Mouse (Mus musculus) myocyte (in vitro differentiated cells): ENCODE measurements around the gene Ttll11. TPM values are rescaled to one million over a fixed set of nuclear protein-coding genes. Genes with fewer than 3 reads are reported as not detected.

ENCODE experiments used
- H3K27me3 ChIP-seq: one replicate; pipeline ENCODE4 v1.6.1; 2011; ENCODE audit not compliant: control insufficient read depth, insufficient read depth, insufficient read length
- H3K36me3 ChIP-seq: one replicate; pipeline ENCODE4 v1.6.1; 2011; ENCODE audit not compliant: control insufficient read depth, insufficient read depth
- H3K4me2 ChIP-seq: one replicate; pipeline ENCODE4 v1.6.1; 2011; ENCODE audit warnings: low read depth, control low read depth
- H3K4me3 ChIP-seq: one replicate; pipeline ENCODE4 v1.5.1; 2011; ENCODE audit warnings: mild to moderate bottlenecking, control low read depth, moderate library complexity
- H3K79me2 ChIP-seq: one replicate; pipeline ENCODE4 v1.6.1; 2011; ENCODE audit not compliant: control insufficient read depth, insufficient read depth
- H3ac ChIP-seq: one replicate; pipeline ENCODE4 v1.6.1; 2011; ENCODE audit not compliant: control insufficient read depth, insufficient read length
- CEBPB ChIP-seq: IDR thresholded peaks from 2 replicates; pipeline ENCODE4 v1.6.1; 2011; ENCODE audit warnings: mild to moderate bottlenecking, moderate library complexity; ENCODE audit not compliant: poor library complexity, insufficient read depth, severe bottlenecking
- E2F4 ChIP-seq: IDR thresholded peaks from one replicate; pipeline ENCODE4 v1.6.1; 2011; ENCODE audit warnings: mild to moderate bottlenecking, control low read depth, moderate library complexity; ENCODE audit not compliant: insufficient read depth
- MAX ChIP-seq: IDR thresholded peaks from one replicate; pipeline ENCODE4 v1.6.1; 2011; ENCODE audit warnings: low read depth, mild to moderate bottlenecking, control low read depth
- MYOD1 ChIP-seq, 3 experiments: IDR thresholded peaks; one replicate each; pipeline ENCODE4 v1.6.1; 2011; ENCODE audit warnings: control low read depth in 2 of 3, low read depth in 2 of 3, mild to moderate bottlenecking in 2 of 3, moderate library complexity in 1 of 3; ENCODE audit not compliant: insufficient read length in 2 of 3, control insufficient read depth in 1 of 3
- MYOG ChIP-seq, 3 experiments: IDR thresholded peaks; one replicate each; pipeline ENCODE4 v1.6.1; 2011; ENCODE audit warnings: control low read depth in 2 of 3, low read depth in 2 of 3, mild to moderate bottlenecking in 2 of 3; ENCODE audit not compliant: insufficient read length in 2 of 3, control insufficient read depth in 1 of 3, insufficient read depth in 1 of 3
- POLR2A ChIP-seq: IDR thresholded peaks from one replicate; pipeline ENCODE4 v1.6.1; 2011; ENCODE audit warnings: low read depth, mild to moderate bottlenecking, control low read depth, moderate library complexity; ENCODE audit not compliant: insufficient read length
- POLR2AphosphoS2 ChIP-seq: IDR thresholded peaks from one replicate; pipeline ENCODE4 v1.6.1; 2011; ENCODE audit warnings: low read depth, control low read depth; ENCODE audit not compliant: insufficient read length
- REST ChIP-seq: IDR thresholded peaks from one replicate; pipeline ENCODE4 v1.6.1; 2011; ENCODE audit warnings: mild to moderate bottlenecking, control low read depth, moderate library complexity; ENCODE audit not compliant: insufficient read depth, insufficient read length
- SRF ChIP-seq: IDR thresholded peaks from one replicate; pipeline ENCODE4 v1.6.1; 2011; ENCODE audit warnings: low read depth; ENCODE audit not compliant: control insufficient read depth, insufficient read length
- TCF12 ChIP-seq: IDR thresholded peaks from one replicate; pipeline ENCODE4 v1.6.1; 2011; ENCODE audit warnings: mild to moderate bottlenecking, control low read depth; ENCODE audit not compliant: poor library complexity, insufficient read depth, severe bottlenecking
- TCF3 ChIP-seq: IDR thresholded peaks from one replicate; pipeline ENCODE4 v1.6.1; 2011; ENCODE audit warnings: low read depth, control low read depth; ENCODE audit not compliant: insufficient read length
- USF1 ChIP-seq: IDR thresholded peaks from one replicate; pipeline ENCODE4 v1.6.1; 2011; ENCODE audit warnings: low read depth, mild to moderate bottlenecking, control low read depth, moderate library complexity
- polyA plus RNA-seq: library from polyadenylated mRNA; unstranded; fragments of >200 nt; fragmentation: generic; extraction: Trizol; gene quantifications from one replicate; pipeline ENCODE4 v1.2.1, GENCODE M21; 2012; ENCODE audit warnings: missing spikeins

Ttll11 gene
- polyA plus RNA-seq, 1 experiment, result 9.8 TPM

GRCm38 (mm10) chr2:35715485-35715884 lies 264.2 kb downstream of the Ttll11 start:
- Histone ChIP-seq H3K4me3 (no peak overlapping the region), H3K36me3 (no peaks in the 10 kb centered on the region), H3K4me2 (no peak overlapping the region), H3ac (no peak overlapping the region), H3K27me3 (no peaks in the 10 kb centered on the region), H3K79me2 (no peaks in the 10 kb centered on the region)
- no peak for TF ChIP-seq POLR2AphosphoS2
- no peak for TF ChIP-seq SRF
- TF ChIP-seq TCF3, result no peak
- TF ChIP-seq POLR2A, result no peak
- TF ChIP-seq MYOG (IDR thresholded peaks at IDR 0.05; ENCODE audit: control insufficient read depth in 1 of 3, insufficient read depth in 1 of 3, insufficient read length in 2 of 3, low read depth in 2 of 3), result no peak
- TF ChIP-seq REST, result no peak
- no peak for TF ChIP-seq TCF12
- TF ChIP-seq CEBPB, result no peak
- no peak for TF ChIP-seq USF1
- no peak for TF ChIP-seq MAX

- TF ChIP-seq POLR2AphosphoS2 (no peak), MYOD1 (IDR thresholded peaks at IDR 0.05; ENCODE audit: control insufficient read depth in 1 of 3, insufficient read length in 2 of 3, low read depth in 2 of 3) (peak in 1 of 3 experiments; percentile 10)
- H3ac ChIP-seq, result no peak overlapping the region
- no peaks in the 10 kb centered on the region for H3K36me3 ChIP-seq
- H3K4me2 ChIP-seq, result peak overlapping the region; percentile 49
- H3K4me3 ChIP-seq, result no peak overlapping the region
- no peaks in the 10 kb centered on the region for H3K79me2 ChIP-seq
- H3K27me3 ChIP-seq, result no peaks in the 10 kb centered on the region
Observed at GRCm38 (mm10) chr2:35714742-35715167, 265.0 kb downstream of the Ttll11 start.

- no peak overlapping the region for H3ac ChIP-seq
- H3K79me2 ChIP-seq, result no peaks in the 10 kb centered on the region
- H3K27me3 ChIP-seq, result no peaks in the 10 kb centered on the region
- TF ChIP-seq REST, result no peak
- TF ChIP-seq SRF, result no peak
- no peak for TF ChIP-seq E2F4
- TF ChIP-seq MYOG (IDR thresholded peaks at IDR 0.05; ENCODE audit: control insufficient read depth in 1 of 3, insufficient read depth in 1 of 3, insufficient read length in 2 of 3, low read depth in 2 of 3), result no peak
- no peak for TF ChIP-seq POLR2AphosphoS2
- no peak for TF ChIP-seq MAX
- TF ChIP-seq TCF12, result no peak
- no peak for TF ChIP-seq USF1
- TF ChIP-seq CEBPB, result no peak
- TF ChIP-seq MYOD1 (IDR thresholded peaks at IDR 0.05; ENCODE audit: control insufficient read depth in 1 of 3, insufficient read length in 2 of 3, low read depth in 2 of 3), result no peak
- TF ChIP-seq TCF3, result no peak
- TF ChIP-seq POLR2A, result no peak
- peaks cover 7% of the 10 kb centered on the region for H3K36me3 ChIP-seq
- no peak overlapping the region for H3K4me2 ChIP-seq
- no peak overlapping the region for H3K4me3 ChIP-seq
Observed at GRCm38 (mm10) chr2:35713460-35713859, 266.3 kb downstream of the Ttll11 start.

GRCm38 (mm10) chr2:35712611-35713010 lies 267.1 kb downstream of the Ttll11 start:
- H3ac ChIP-seq, result no peak overlapping the region
- no peak overlapping the region for H3K4me3 ChIP-seq
- H3K36me3 ChIP-seq, result peaks cover 7% of the 10 kb centered on the region
- no peaks in the 10 kb centered on the region for H3K79me2 ChIP-seq
- TF ChIP-seq REST (no peak), POLR2A (no peak), USF1 (no peak)
- H3K4me2 ChIP-seq, result no peak overlapping the region
- no peaks in the 10 kb centered on the region for H3K27me3 ChIP-seq

GRCm38 (mm10) chr2:35703241-35703640 lies 276.5 kb downstream of the Ttll11 start:
- H3K4me3 ChIP-seq, result no peak overlapping the region
- H3K79me2 ChIP-seq, result peaks cover 73% of the 10 kb centered on the region
- H3K27me3 ChIP-seq, result no peaks in the 10 kb centered on the region
- no peak overlapping the region for H3K4me2 ChIP-seq
- TF ChIP-seq MYOD1 (IDR thresholded peaks at IDR 0.05; ENCODE audit: control insufficient read depth in 1 of 3, insufficient read length in 2 of 3, low read depth in 2 of 3) (no peak), MAX (no peak), POLR2AphosphoS2 (no peak), POLR2A (no peak), REST (no peak)
- H3ac ChIP-seq, result no peak overlapping the region
- no peaks in the 10 kb centered on the region for H3K36me3 ChIP-seq

- TF ChIP-seq CEBPB, result no peak
- TF ChIP-seq POLR2AphosphoS2, result no peak
- TF ChIP-seq REST, result no peak
- H3K36me3 ChIP-seq, result no peaks in the 10 kb centered on the region
- no peak overlapping the region for H3K4me3 ChIP-seq
Observed at GRCm38 (mm10) chr2:35702608-35703007, 277.1 kb downstream of the Ttll11 start.

More at GRCm38 (mm10) chr2:35702608-35703007, 277.1 kb downstream of the Ttll11 start:
- no peak overlapping the region for H3K4me2 ChIP-seq
- H3K79me2 ChIP-seq, result peaks cover 80% of the 10 kb centered on the region
- H3K27me3 ChIP-seq, result no peaks in the 10 kb centered on the region
- H3ac ChIP-seq, result no peak overlapping the region
